Mouse (Mus musculus): Measurements from ENCODE around the gene Tpbpa.
"Not testable (repeated sequence)": the region's sequence is repeated elsewhere in the genome, so short reads cannot be mapped to it uniquely, and the experiment has no call there.

Gene Tpbpa

GRCm38 (mm10) chr13:60941884-60942283 lies at the start of gene Tpbpa:
Gene Tpbpa, minus strand, starts transcription at chr13:60941984.
- DNase-seq: not testable (repeated sequence)

- DNase-seq: not testable (repeated sequence)
Measured at GRCm38 (mm10) chr13:60986915-60987314, 45.1 kb upstream of the Tpbpa start.

GRCm38 (mm10) chr13:60972319-60972718 lies 30.5 kb upstream of the Tpbpa start:
- DNase-seq: not testable (repeated sequence)

- not testable (repeated sequence) for DNase-seq
Measured at GRCm38 (mm10) chr13:60963985-60964384, 22.2 kb upstream of the Tpbpa start.

GRCm38 (mm10) chr13:60961706-60962105 lies 19.9 kb upstream of the Tpbpa start:
- DNase-seq: no peak

- peak; percentile 64 for DNase-seq
Measured at GRCm38 (mm10) chr13:60936500-60936901, 5.3 kb downstream of the Tpbpa start, which contains the start of the genes Gm49391 and Ctla2a. Gene Gm49391, minus strand, starts transcription at chr13:60936571. Gene Ctla2a, minus strand, starts transcription at chr13:60936625.

- DNase-seq: not testable (repeated sequence)
Measured at GRCm38 (mm10) chr13:60935490-60935889, 6.3 kb downstream of the Tpbpa start, which contains the start of gene Gm49393. Gene Gm49393, minus strand, starts transcription at chr13:60935590.

GRCm38 (mm10) chr13:60904780-60905179 lies 37.0 kb downstream of the Tpbpa start, which contains the start of gene Tpbpb:
Gene Tpbpb, minus strand, starts transcription at chr13:60904880.
- DNase-seq: not testable (repeated sequence)

GRCm38 (mm10) chr13:60897328-60897727 lies 44.5 kb downstream of the Tpbpa start, which contains the start of gene Ctla2b:
Gene Ctla2b, minus strand, starts transcription at chr13:60897447.
- peak; percentile 61 for DNase-seq

GRCm38 (mm10) chr13:60896794-60897193 lies 45.0 kb downstream of the Tpbpa start, which contains the start of gene Gm49392:
Gene Gm49392, minus strand, starts transcription at chr13:60896894.
- DNase-seq: not testable (repeated sequence)

- DNase-seq: no peak
Measured at GRCm38 (mm10) chr13:60895406-60896160, 46.2 kb downstream of the Tpbpa start.

- no peak for DNase-seq
Measured at GRCm38 (mm10) chr13:60892301-60892700, 49.5 kb downstream of the Tpbpa start.
